Mouse (Mus musculus): ENCODE measurements around the gene Rnase4. TPM values are rescaled to one million over a fixed set of nuclear protein-coding genes. Genes with fewer than 3 reads are reported as not detected.
A peak's percentile ranks its signal among the peaks of the same experiment; 100 is the strongest.

The Rnase4 gene
- polyA plus RNA-seq, 2 experiments, result 12.8 to 20.2 TPM

GRCm38 (mm10) chr14:51149164-51149563 is 58.3 kb downstream of the Rnase4 start:
- ATAC-seq (ENCODE audit: insufficient read depth) (peak; percentile 70), DNase-seq (ENCODE audit: low read depth in 3 of 3, low spot score in 3 of 3) (no peak)
- Histone ChIP-seq H3K9ac (replicated peaks) (peak overlapping the region; percentile 52), H3K9me3 (ENCODE audit: control insufficient read depth, low read length) (no peaks in the 10 kb centered on the region), H3K27ac (peak overlapping the region; percentile 80), H3K27me3 (ENCODE audit: control insufficient read depth, insufficient read depth, low read length) (no peaks in the 10 kb centered on the region), H3K4me3 (ENCODE audit: insufficient read depth in 1 of 2, low read depth in 2 of 2, low read length in 2 of 2) (no peak overlapping the region; a peak in 1 of 4 replicates), H3K4me1 (replicated peaks; ENCODE audit: control insufficient read depth in 2 of 2, insufficient read depth in 2 of 2, low read length in 1 of 2) (peaks cover 78 to 81% of the 10 kb centered on the region in 2 experiments), H3K36me3 (replicated peaks; ENCODE audit: control insufficient read depth, insufficient read depth, low read depth) (no peaks in the 10 kb centered on the region), H3K4me2 (ENCODE audit: low read depth) (peak overlapping the region; percentile 48)
- WGBS (ENCODE audit: insufficient replicate concordance), result 35% methylated on average over 5 of the region's 5 CpGs
- TF ChIP-seq EP300 (IDR thresholded peaks at IDR 0.05; ENCODE audit: low read depth), result 0 out of 2 replicates have a peak, but pooled peaks have one; percentile 35
- TF ChIP-seq CTCF (IDR thresholded peaks at IDR 0.05; ENCODE audit: low read depth), result no peak

DNA sequence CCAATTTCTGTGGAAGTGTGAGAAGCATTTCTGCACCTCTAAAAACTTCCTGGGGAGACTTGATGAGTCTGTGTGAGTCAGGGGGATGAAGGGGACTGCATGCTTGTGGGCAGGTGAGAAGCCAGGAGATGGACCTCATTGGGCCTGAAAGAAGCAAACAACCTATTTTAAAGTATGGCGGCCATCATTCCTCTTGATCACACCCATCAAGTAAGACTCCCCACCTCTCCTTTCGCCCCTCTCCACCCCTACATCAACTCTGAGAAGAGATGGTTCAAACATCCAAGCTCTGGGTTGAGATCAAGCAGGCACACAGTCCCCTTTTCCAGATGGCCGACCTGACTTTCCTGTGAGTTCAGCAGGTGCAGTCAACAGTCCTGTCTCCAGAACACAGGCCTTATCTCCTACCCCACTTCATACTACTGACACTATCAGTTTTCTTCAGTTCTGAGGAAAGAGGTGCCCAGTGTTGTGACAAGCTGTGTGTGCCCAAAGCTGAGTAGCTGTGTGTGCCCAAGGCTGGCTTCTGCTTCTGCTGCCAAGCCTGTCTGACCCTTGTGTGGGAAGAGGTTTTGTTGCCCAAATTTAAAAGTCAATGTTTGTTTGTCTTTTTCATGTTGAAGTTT is 59.4 kb downstream of the Rnase4 start:
- WGBS (ENCODE audit: insufficient replicate concordance), result 58% methylated on average over 3 of the region's 3 CpGs
- H3K4me2 ChIP-seq (ENCODE audit: low read depth), result peak overlapping the region; percentile 50

GRCm38 (mm10) chr14:51152249-51152870 is 61.5 kb downstream of the Rnase4 start:
- Histone ChIP-seq H3K4me1 (replicated peaks; ENCODE audit: control insufficient read depth in 2 of 2, insufficient read depth in 2 of 2, low read length in 1 of 2) (peaks cover 52 to 59% of the 10 kb centered on the region in 2 experiments), H3K4me3 (ENCODE audit: insufficient read depth in 1 of 2, low read depth in 2 of 2, low read length in 2 of 2) (no peak overlapping the region), H3K36me3 (replicated peaks; ENCODE audit: control insufficient read depth, insufficient read depth, low read depth) (no peaks in the 10 kb centered on the region), H3K27me3 (ENCODE audit: control insufficient read depth, insufficient read depth, low read length) (no peaks in the 10 kb centered on the region), H3K9ac (replicated peaks) (peak overlapping the region; percentile 37), H3K4me2 (ENCODE audit: low read depth) (peak overlapping the region; percentile 33), H3K9me3 (ENCODE audit: control insufficient read depth, low read length) (no peaks in the 10 kb centered on the region), H3K27ac (peak overlapping the region; percentile 59)
- 36% methylated on average over 5 of the region's 5 CpGs for WGBS (ENCODE audit: insufficient replicate concordance)
- ATAC-seq (ENCODE audit: insufficient read depth), result peak; percentile 67
- TF ChIP-seq EP300 (IDR thresholded peaks at IDR 0.05; ENCODE audit: low read depth) (peak; percentile 89), CTCF (IDR thresholded peaks at IDR 0.05; ENCODE audit: low read depth) (no peak)
- no peak for DNase-seq (ENCODE audit: low read depth in 3 of 3, low spot score in 3 of 3)

More for the DNA sequence above, 59.4 kb downstream of the Rnase4 start:
- peak; percentile 82 for ATAC-seq (ENCODE audit: insufficient read depth)
- no peaks in the 10 kb centered on the region for H3K27me3 ChIP-seq (ENCODE audit: control insufficient read depth, insufficient read depth, low read length)
- TF ChIP-seq EP300 (IDR thresholded peaks at IDR 0.05; ENCODE audit: low read depth) (peak; percentile 83), CTCF (IDR thresholded peaks at IDR 0.05; ENCODE audit: low read depth) (no peak)
- peak in 1 of 3 experiments; percentile 65 for DNase-seq (ENCODE audit: low read depth in 3 of 3, low spot score in 3 of 3)
- no peak overlapping the region for H3K4me3 ChIP-seq (ENCODE audit: insufficient read depth in 1 of 2, low read depth in 2 of 2, low read length in 2 of 2)
- peak overlapping the region; percentile 39 for H3K9ac ChIP-seq (replicated peaks)
- H3K36me3 ChIP-seq (replicated peaks; ENCODE audit: control insufficient read depth, insufficient read depth, low read depth), result no peaks in the 10 kb centered on the region
- peak overlapping the region; percentile 80 for H3K27ac ChIP-seq
- peaks cover 67 to 73% of the 10 kb centered on the region in 2 experiments for H3K4me1 ChIP-seq (replicated peaks; ENCODE audit: control insufficient read depth in 2 of 2, insufficient read depth in 2 of 2, low read length in 1 of 2)
- H3K9me3 ChIP-seq (ENCODE audit: control insufficient read depth, low read length), result no peaks in the 10 kb centered on the region

Other genes starting within 250 kb of the Rnase4 start
- gene Tep1, start 220.5 kb upstream of the Rnase4 start, polyA plus RNA-seq (2012; rRNA removed), result 1.5 and 2.2 TPM in 2 replicates
- gene Tep1, start 220.5 kb upstream of the Rnase4 start, polyA plus RNA-seq (2014; fragmentation: Nextera tagmentation; extraction: Ambion mirVana), result 3.0 and 4.1 TPM in 2 replicates
- 0.12 and 0.16 TPM in 2 replicates for gene Klhl33, start 193.6 kb upstream of the Rnase4 start, polyA plus RNA-seq (2012; rRNA removed)
- gene Klhl33, start 193.6 kb upstream of the Rnase4 start, polyA plus RNA-seq (2014; fragmentation: Nextera tagmentation; extraction: Ambion mirVana), result 0.08 and 0.15 TPM in 2 replicates
- 19.9 and 34.5 TPM in 2 replicates for gene Osgep, start 166.2 kb upstream of the Rnase4 start, polyA plus RNA-seq (2012; rRNA removed)
- gene Osgep, start 166.2 kb upstream of the Rnase4 start, polyA plus RNA-seq (2014; fragmentation: Nextera tagmentation; extraction: Ambion mirVana), result 54.8 and 59.7 TPM in 2 replicates
- gene Apex1, start 166.1 kb upstream of the Rnase4 start, polyA plus RNA-seq (2012; rRNA removed), result 34.5 and 51.3 TPM in 2 replicates
- gene Apex1, start 166.1 kb upstream of the Rnase4 start, polyA plus RNA-seq (2014; fragmentation: Nextera tagmentation; extraction: Ambion mirVana), result 85.7 and 90.8 TPM in 2 replicates
- 16.7 and 24.7 TPM in 2 replicates for gene Pip4p1, start 160.2 kb upstream of the Rnase4 start, polyA plus RNA-seq (2012; rRNA removed)
- 16.9 and 18.7 TPM in 2 replicates for gene Pip4p1, start 160.2 kb upstream of the Rnase4 start, polyA plus RNA-seq (2014; fragmentation: Nextera tagmentation; extraction: Ambion mirVana)
- gene Pnp, start 160.0 kb upstream of the Rnase4 start, polyA plus RNA-seq (2012; rRNA removed), result 65.8 and 81.4 TPM in 2 replicates
- 87.0 and 91.4 TPM in 2 replicates for gene Pnp, start 160.0 kb upstream of the Rnase4 start, polyA plus RNA-seq (2014; fragmentation: Nextera tagmentation; extraction: Ambion mirVana)
- 41.4 and 65.9 TPM in 2 replicates for gene Gm49342, start 146.6 kb upstream of the Rnase4 start, polyA plus RNA-seq (2012; rRNA removed)
- not detected in 2 replicates for gene Gm49342, start 146.6 kb upstream of the Rnase4 start, polyA plus RNA-seq (2014; fragmentation: Nextera tagmentation; extraction: Ambion mirVana)
- gene Pnp2, start 135.1 kb upstream of the Rnase4 start, polyA plus RNA-seq (2012; rRNA removed), result 6.5 and 9.8 TPM in 2 replicates
- gene Pnp2, start 135.1 kb upstream of the Rnase4 start, polyA plus RNA-seq (2014; fragmentation: Nextera tagmentation; extraction: Ambion mirVana), result 12.0 and 13.7 TPM in 2 replicates
- not detected in 2 replicates for gene Rnase10, start 83.3 kb upstream of the Rnase4 start, polyA plus RNA-seq (2012; rRNA removed)
- not detected in 2 replicates for gene Rnase10, start 83.3 kb upstream of the Rnase4 start, polyA plus RNA-seq (2014; fragmentation: Nextera tagmentation; extraction: Ambion mirVana)
- gene Rnase9, start 49.2 kb upstream of the Rnase4 start, polyA plus RNA-seq (2012; rRNA removed), result not detected in 2 replicates
- gene Rnase9, start 49.2 kb upstream of the Rnase4 start, polyA plus RNA-seq (2014; fragmentation: Nextera tagmentation; extraction: Ambion mirVana), result not detected in 2 replicates
- gene Rnase11, start 40.9 kb upstream of the Rnase4 start, polyA plus RNA-seq (2012; rRNA removed), result not detected in 2 replicates
- not detected in 2 replicates for gene Rnase11, start 40.9 kb upstream of the Rnase4 start, polyA plus RNA-seq (2014; fragmentation: Nextera tagmentation; extraction: Ambion mirVana)
- 0.69 and 0.95 TPM in 2 replicates for gene Rnase12, start 33.4 kb upstream of the Rnase4 start, polyA plus RNA-seq (2012; rRNA removed)
- gene Rnase12, start 33.4 kb upstream of the Rnase4 start, polyA plus RNA-seq (2014; fragmentation: Nextera tagmentation; extraction: Ambion mirVana), result 0.91 and 1.8 TPM in 2 replicates
- not detected in 2 replicates for gene Olfr750, start 16.6 kb upstream of the Rnase4 start, polyA plus RNA-seq (2012; rRNA removed)
- gene Olfr750, start 16.6 kb upstream of the Rnase4 start, polyA plus RNA-seq (2014; fragmentation: Nextera tagmentation; extraction: Ambion mirVana), result not detected in 2 replicates
- 3.3 and 3.4 TPM in 2 replicates for gene Ang, start 73 bp downstream of the Rnase4 start, polyA plus RNA-seq (2012; rRNA removed)
- gene Ang, start 73 bp downstream of the Rnase4 start, polyA plus RNA-seq (2014; fragmentation: Nextera tagmentation; extraction: Ambion mirVana), result 5.4 and 7.1 TPM in 2 replicates
- gene Eddm3b, start 23.3 kb downstream of the Rnase4 start, polyA plus RNA-seq (2012; rRNA removed), result not detected in 2 replicates
- gene Eddm3b, start 23.3 kb downstream of the Rnase4 start, polyA plus RNA-seq (2014; fragmentation: Nextera tagmentation; extraction: Ambion mirVana), result not detected in 2 replicates
- 1.9 and 2.8 TPM in 2 replicates for gene Rnase6, start 32.8 kb downstream of the Rnase4 start, polyA plus RNA-seq (2012; rRNA removed)
- gene Rnase6, start 32.8 kb downstream of the Rnase4 start, polyA plus RNA-seq (2014; fragmentation: Nextera tagmentation; extraction: Ambion mirVana), result 3.6 TPM in 2 replicates
- gene Rnase1, start 55.7 kb downstream of the Rnase4 start, polyA plus RNA-seq (2012; rRNA removed), result not detected in 2 replicates
- not detected in 2 replicates for gene Rnase1, start 55.7 kb downstream of the Rnase4 start, polyA plus RNA-seq (2014; fragmentation: Nextera tagmentation; extraction: Ambion mirVana)
- not detected in 2 replicates for gene Rnase2b, start 71.2 kb downstream of the Rnase4 start, polyA plus RNA-seq (2012; rRNA removed)
- gene Rnase2b, start 71.2 kb downstream of the Rnase4 start, polyA plus RNA-seq (2014; fragmentation: Nextera tagmentation; extraction: Ambion mirVana), result not detected in 2 replicates
- gene Ang2, start 108.1 kb downstream of the Rnase4 start, polyA plus RNA-seq (2012; rRNA removed), result not detected in 2 replicates
- gene Ang2, start 108.1 kb downstream of the Rnase4 start, polyA plus RNA-seq (2014; fragmentation: Nextera tagmentation; extraction: Ambion mirVana), result not detected in 2 replicates
- gene Ear14, start 112.3 kb downstream of the Rnase4 start, polyA plus RNA-seq (2012; rRNA removed), result not detected in 2 replicates
- gene Ear14, start 112.3 kb downstream of the Rnase4 start, polyA plus RNA-seq (2014; fragmentation: Nextera tagmentation; extraction: Ambion mirVana), result not detected in 2 replicates
- gene Rnase2a, start 165.0 kb downstream of the Rnase4 start, polyA plus RNA-seq (2012; rRNA removed), result not detected in 2 replicates
- not detected in 2 replicates for gene Rnase2a, start 165.0 kb downstream of the Rnase4 start, polyA plus RNA-seq (2014; fragmentation: Nextera tagmentation; extraction: Ambion mirVana)

Data from liver, embryonic 14.5 days (tissue).